Mouse (Mus musculus) liver, embryonic 13.5 days (tissue): ENCODE measurements around the gene Spcs3. TPM values are rescaled to one million over a fixed set of nuclear protein-coding genes. Genes with fewer than 3 reads are reported as not detected.

Experiments used
- ATAC-seq: fragments of 200-750 bp; cut with Nextera tagmentation; 2 replicates; pipeline ENCODE4 v1.8.0; 2017; ENCODE audit warnings: low read depth, mild to moderate bottlenecking, moderate number of reproducible peaks, moderate library complexity
- DNase-seq: peaks from one replicate; pipeline ENCODE4 v3.0.0; 2022
- H3K27ac ChIP-seq: fragments of 300-500 bp; sonication (generic); 2 replicates; pipeline ENCODE4 v1.5.1; 2015; ENCODE audit warnings: moderate library complexity, mild to moderate bottlenecking, inconsistent platforms
- H3K27me3 ChIP-seq: fragments of 300-500 bp; sonication (generic); 2 replicates; pipeline ENCODE4 v1.6.1; 2015; ENCODE audit warnings: mild to moderate bottlenecking, inconsistent platforms
- H3K36me3 ChIP-seq: fragments of 300-500 bp; sonication (generic); 2 replicates; pipeline ENCODE4 v1.6.1; 2015; ENCODE audit warnings: mild to moderate bottlenecking, inconsistent platforms
- H3K4me1 ChIP-seq: fragments of 300-500 bp; sonication (generic); replicated peaks from 2 replicates; pipeline ENCODE4 v1.6.1; 2015; ENCODE audit warnings: inconsistent platforms
- H3K4me2 ChIP-seq: fragments of 300-500 bp; sonication (generic); 2 replicates; pipeline ENCODE4 v1.6.1; 2015; ENCODE audit warnings: inconsistent platforms, mild to moderate bottlenecking, moderate library complexity
- H3K4me3 ChIP-seq: fragments of 300-500 bp; sonication (generic); replicated peaks from 2 replicates; pipeline ENCODE4 v1.5.1; 2015; ENCODE audit warnings: mild to moderate bottlenecking, inconsistent platforms
- H3K9ac ChIP-seq: fragments of 300-500 bp; sonication (generic); 2 replicates; pipeline ENCODE4 v1.6.1; 2015; ENCODE audit warnings: mild to moderate bottlenecking, inconsistent platforms
- H3K9me3 ChIP-seq: fragments of 300-500 bp; sonication (generic); replicated peaks from 2 replicates; pipeline ENCODE4 v1.6.1; 2016; ENCODE audit warnings: inconsistent platforms
- WGBS: fragments of 180-500 bp; shearing (Covaris S2); methylation state at CpG from one replicate; pipeline ENCODE4 v1.1.7; 2015; ENCODE audit not compliant: insufficient replicate concordance; 5-methylcytosine and 5-hydroxymethylcytosine counted together
- polyA plus RNA-seq: library from polyadenylated mRNA; unstranded; fragments of >200 nt; fragmentation: Nextera tagmentation; extraction: Ambion mirVana; gene quantifications from 2 replicates; pipeline ENCODE4 v1.2.1, GENCODE M21; 2015

Gene Spcs3
- 71.9 and 96.4 TPM in 2 replicates for polyA plus RNA-seq

DNA sequence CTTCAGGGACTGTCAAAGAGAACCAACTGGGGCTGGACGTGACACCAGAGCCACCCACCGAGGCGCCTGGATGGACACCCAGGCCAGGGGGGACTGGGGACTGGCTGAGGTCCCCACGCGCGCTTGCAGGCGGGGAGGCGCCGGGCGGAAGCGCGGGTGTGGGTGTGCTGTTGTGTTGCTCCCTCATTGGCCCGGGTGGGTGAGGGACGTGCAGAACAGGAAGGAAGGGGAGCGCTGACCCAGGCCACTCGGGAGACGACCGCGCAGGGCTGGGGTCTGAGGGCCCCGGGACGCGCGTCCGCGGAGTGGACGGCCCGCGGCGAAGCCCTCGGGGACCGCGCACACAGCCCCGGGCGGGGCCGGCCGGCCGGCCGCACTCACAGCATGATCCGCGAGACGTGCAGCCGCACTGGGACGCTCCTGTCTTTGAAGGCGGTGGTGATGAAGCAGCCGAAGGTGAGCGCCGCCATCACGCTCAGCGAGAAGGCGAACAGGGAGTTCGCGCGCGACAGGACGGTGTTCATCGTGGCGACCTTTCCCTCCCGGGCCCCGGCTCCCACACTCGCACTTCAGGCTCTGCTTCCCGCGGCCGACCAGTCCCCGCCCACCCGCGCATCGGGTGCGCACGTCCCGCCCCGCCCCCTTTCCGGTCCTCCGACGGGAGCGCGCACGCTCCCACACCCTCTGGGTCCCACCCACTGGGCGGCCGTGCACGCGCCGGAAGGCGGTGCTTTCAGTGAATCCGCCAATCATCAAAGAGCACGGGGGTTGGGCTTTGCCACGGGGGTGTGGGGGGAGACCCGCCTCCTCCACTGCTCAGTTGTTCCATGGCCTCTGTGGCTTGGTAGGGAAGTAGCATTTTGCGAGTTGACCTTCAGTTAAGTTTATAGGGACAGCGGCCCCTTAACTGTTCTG lies at the start of gene Spcs3, which contains the start of gene Asb5:
Spcs3 (minus strand) TSS at position 617 of the 915 bp plus-strand sequence.
Asb5 (plus strand) TSS at position 199 of the 915 bp plus-strand sequence.
- Histone ChIP-seq H3K4me1 (peaks cover 33% of the 10 kb centered on the region), H3K9me3 (no peaks in the 10 kb centered on the region), H3K4me3 (peak within 1 kb of the TSS; percentile 93), H3K27me3 (no peaks in the 10 kb centered on the region), H3K9ac (peak within 1 kb of the TSS; percentile 88), H3K4me2 (peak within 1 kb of the TSS; percentile 90), H3K36me3 (peaks cover 17% of the 10 kb centered on the region; the same call in 1 of the 2 replicates), H3K27ac (peak within 1 kb of the TSS; percentile 83)
- DNase-seq (peak; percentile 88), ATAC-seq (peak; percentile 93)
- under 1% methylated on average over 89 of the region's 89 CpGs for WGBS

DNA sequence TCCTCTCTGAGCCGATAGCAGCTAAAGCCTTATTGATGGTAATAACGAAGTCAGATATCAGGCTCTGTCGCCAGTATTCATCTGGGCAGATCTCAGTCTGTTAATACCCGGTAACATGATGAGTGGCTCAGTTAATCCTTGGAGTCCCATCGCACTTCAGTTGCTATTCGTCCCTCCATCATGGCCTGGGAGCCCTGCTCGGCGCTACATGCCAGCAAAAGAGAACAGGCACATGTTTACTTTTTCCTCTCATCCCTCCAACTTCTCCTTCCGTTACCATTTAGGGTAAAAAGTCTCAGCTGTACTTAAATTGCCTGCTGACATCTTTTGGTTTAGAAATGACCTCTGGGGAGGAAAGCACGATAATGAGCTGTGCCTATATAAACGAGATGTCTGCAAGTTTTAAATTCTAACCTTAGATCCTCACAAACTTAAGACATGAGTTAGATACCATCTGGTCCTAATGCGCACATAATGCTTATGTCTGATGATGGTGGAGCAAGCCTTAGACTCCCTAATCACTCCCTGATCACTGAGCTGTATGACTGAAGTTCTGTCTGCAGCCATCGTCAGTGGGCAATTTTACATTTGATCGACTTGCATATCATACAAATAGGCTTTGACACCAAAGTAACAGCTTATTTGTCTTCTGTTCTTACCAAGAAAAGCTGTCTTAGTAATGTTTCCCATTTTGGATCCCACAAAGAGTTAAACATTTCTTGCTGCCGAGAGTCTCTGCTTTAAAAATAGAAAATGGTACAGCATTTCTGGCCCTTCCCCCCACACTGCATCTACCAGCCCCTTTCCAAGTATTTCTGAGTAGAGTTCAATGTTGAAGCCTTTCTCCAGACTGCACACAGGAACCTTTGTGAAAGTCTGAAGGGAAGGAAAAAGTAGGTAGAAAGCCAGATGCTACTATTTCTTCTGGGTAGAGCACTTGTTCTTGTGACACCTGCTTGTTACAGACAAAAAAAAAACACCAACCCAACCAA lies 41.1 kb upstream of the Spcs3 start:
- no peak for DNase-seq

DNA sequence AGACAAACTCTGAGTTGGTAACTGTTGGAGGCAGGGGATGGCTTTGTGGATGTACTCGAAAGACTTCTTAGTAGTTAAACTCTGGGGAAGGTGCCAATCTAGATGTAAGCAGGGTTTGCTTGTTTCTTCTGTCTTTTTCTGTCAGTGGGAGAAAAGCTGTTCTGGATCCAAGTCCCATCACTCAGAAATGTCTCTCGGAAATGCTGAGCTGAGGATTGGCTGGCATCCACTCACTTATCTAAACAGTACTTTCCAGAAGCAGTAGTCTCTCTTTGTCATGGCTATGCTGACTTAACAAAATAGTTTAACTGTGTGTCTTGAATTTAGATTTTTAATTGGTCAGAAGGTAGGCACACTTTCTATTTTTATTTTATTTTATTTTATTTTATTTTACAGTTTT lies 37.4 kb upstream of the Spcs3 start:
- no peak overlapping the region for H3K27ac ChIP-seq
- no peak overlapping the region for H3K4me2 ChIP-seq
- no peaks in the 10 kb centered on the region for H3K4me1 ChIP-seq
- WGBS: 66% methylated on average over 2 of the region's 2 CpGs
- no peak for ATAC-seq
- H3K9ac ChIP-seq: no peak overlapping the region
- no peaks in the 10 kb centered on the region for H3K36me3 ChIP-seq
- no peak for DNase-seq
- no peak overlapping the region for H3K4me3 ChIP-seq
- H3K27me3 ChIP-seq: no peaks in the 10 kb centered on the region
- no peaks in the 10 kb centered on the region for H3K9me3 ChIP-seq

More for the DNA sequence above, 41.1 kb upstream of the Spcs3 start:
- ATAC-seq: no peak
- no peak overlapping the region for H3K9ac ChIP-seq
- no peaks in the 10 kb centered on the region for H3K36me3 ChIP-seq
- H3K27me3 ChIP-seq: no peaks in the 10 kb centered on the region
- H3K4me1 ChIP-seq: no peaks in the 10 kb centered on the region
- H3K27ac ChIP-seq: no peak overlapping the region
- H3K4me3 ChIP-seq: no peak overlapping the region
- WGBS: 65% methylated on average over 15 of the region's 15 CpGs
- H3K9me3 ChIP-seq: no peaks in the 10 kb centered on the region
- no peak overlapping the region for H3K4me2 ChIP-seq

DNA sequence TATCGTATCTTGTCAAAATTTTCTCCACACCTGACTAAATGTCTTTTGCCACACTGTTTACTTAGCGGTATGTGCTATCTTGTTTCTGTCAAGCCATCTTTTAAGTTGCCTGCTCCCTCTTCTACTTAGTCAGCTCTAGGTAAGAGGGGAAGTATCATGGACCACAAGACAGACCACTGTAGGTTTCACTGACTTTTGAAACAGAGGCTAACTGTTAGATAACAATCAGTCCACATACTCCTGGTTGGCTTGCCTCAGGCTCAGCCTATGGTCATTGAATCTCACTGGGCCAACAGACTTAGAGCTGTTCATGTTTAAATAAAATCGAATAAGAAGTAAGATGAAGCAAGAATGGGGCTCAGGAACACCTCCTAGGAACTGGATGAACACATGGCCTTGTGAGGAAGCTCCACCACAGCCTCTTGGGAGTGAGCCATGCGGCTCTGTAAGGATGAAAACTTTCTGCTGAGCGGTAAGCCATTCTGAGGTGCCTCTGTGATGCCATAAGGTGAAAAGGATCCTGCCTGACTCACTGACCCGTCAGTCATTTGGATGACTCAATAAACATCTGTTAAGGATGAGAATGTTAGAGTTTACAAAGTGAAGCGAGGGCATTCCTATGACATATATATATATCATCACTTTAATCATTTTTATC lies 35.9 kb upstream of the Spcs3 start:
- Histone ChIP-seq H3K4me2 (no peak overlapping the region), H3K36me3 (no peaks in the 10 kb centered on the region), H3K4me3 (no peak overlapping the region), H3K9ac (no peak overlapping the region), H3K27ac (no peak overlapping the region), H3K9me3 (no peaks in the 10 kb centered on the region), H3K4me1 (no peaks in the 10 kb centered on the region), H3K27me3 (no peaks in the 10 kb centered on the region)
- DNase-seq: no peak
- WGBS: 70% methylated on average over 7 of the region's 7 CpGs
- ATAC-seq: no peak

DNA sequence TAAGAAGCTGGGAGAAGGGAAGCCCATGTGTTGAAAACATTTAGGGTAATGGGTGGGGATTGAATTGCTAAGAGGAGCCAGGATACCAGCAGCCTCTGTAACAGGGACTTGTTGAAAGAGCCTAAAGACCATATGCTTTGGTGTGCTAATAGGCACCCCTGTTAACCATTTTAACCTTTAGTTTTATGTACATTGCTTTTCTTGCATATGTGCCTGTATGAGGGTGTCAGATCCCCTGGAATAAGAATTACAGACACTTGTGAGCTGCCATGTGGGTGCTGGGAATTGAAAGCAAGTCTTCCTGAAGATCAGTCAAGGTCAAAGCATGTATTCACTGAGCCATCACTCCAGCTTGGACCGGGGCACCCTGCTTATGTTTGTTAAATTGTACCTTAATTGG lies 35.4 kb upstream of the Spcs3 start:
- WGBS: 85% methylated on average over 1 of the region's 1 CpGs
- Histone ChIP-seq H3K4me3 (no peak overlapping the region), H3K4me1 (no peaks in the 10 kb centered on the region), H3K27ac (no peak overlapping the region), H3K9ac (no peak overlapping the region), H3K9me3 (no peaks in the 10 kb centered on the region), H3K4me2 (no peak overlapping the region), H3K36me3 (no peaks in the 10 kb centered on the region), H3K27me3 (no peaks in the 10 kb centered on the region)
- no peak for ATAC-seq
- no peak for DNase-seq

DNA sequence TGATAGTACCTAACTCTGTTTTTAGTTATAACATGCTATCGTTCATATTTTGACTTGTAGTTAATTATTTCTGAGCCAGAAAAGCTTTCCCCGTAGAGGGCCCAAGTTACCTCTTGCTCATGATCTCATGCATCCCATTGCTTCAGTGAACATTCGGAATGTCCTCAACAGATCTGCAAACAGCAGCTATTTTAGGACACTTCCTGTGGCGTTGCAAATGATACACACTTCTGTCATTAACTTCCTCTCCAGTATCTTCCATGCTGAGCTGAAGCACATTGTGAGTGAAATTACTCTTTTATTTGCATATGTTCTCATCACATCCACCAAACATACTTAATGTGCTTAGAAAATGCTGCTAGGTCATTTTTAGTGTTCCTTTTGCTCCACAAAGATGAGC lies 32.3 kb upstream of the Spcs3 start:
- Histone ChIP-seq H3K4me2 (no peak overlapping the region), H3K4me1 (no peaks in the 10 kb centered on the region), H3K36me3 (no peaks in the 10 kb centered on the region), H3K9me3 (no peaks in the 10 kb centered on the region), H3K27ac (no peak overlapping the region), H3K27me3 (no peaks in the 10 kb centered on the region), H3K9ac (no peak overlapping the region), H3K4me3 (no peak overlapping the region)
- 25% methylated on average over 4 of the region's 4 CpGs for WGBS
- ATAC-seq (no peak), DNase-seq (no peak)

DNA sequence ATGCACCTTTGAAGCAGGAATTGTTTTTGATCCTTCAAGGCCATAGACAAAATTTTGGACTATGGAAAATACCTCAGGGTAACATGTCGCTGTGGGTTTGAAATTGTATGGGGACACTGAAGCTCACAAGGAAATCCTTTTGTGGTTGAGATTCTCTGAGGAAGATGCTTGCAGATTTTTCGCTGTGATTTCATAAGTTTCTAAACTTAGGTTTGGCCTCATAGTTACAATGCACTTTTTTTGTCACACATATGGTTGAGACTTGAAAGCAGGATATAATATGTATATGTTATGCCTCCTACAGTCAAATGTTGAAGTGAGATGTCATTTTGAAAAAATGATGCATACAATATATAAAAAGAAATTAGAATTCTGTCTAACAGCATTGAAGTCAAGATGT lies 25.1 kb upstream of the Spcs3 start:
- H3K27me3 ChIP-seq: no peaks in the 10 kb centered on the region
- no peak for ATAC-seq
- H3K27ac ChIP-seq: no peak overlapping the region
- H3K36me3 ChIP-seq: no peaks in the 10 kb centered on the region
- no peak for DNase-seq
- no peak overlapping the region for H3K4me3 ChIP-seq
- WGBS: 53% methylated on average over 2 of the region's 2 CpGs
- no peaks in the 10 kb centered on the region for H3K9me3 ChIP-seq
- H3K4me1 ChIP-seq: no peaks in the 10 kb centered on the region
- H3K9ac ChIP-seq: no peak overlapping the region
- no peak overlapping the region for H3K4me2 ChIP-seq

DNA sequence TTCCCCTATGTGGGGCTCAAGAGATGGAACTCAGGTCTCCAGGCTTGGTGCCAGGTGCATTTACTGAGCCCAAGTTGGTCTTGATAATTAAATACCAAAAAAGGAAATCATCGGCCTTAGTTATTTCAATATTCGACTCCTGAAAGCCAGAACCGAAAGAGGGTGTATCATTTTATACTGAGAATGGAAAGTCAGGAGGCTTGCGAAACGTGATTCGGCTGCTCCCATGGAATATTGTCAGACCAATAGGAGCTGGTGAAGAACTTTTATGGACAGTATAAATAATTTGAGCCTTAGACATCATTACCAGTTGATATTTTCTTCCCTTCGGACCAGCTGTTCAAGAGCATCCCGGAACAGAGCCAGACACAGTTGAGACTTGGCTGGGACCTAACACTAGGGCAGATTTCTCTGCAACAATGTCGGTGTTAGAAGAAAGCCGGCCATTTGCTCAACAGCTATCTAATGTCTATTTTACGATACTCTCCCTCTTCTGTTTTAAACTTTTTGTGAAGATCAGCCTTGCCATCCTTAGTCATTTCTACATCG lies 20.3 kb upstream of the Spcs3 start:
- H3K27me3 ChIP-seq: no peaks in the 10 kb centered on the region
- no peak overlapping the region for H3K4me2 ChIP-seq
- no peak overlapping the region for H3K9ac ChIP-seq
- no peak overlapping the region for H3K27ac ChIP-seq
- WGBS: 81% methylated on average over 12 of the region's 12 CpGs
- ATAC-seq: no peak
- no peaks in the 10 kb centered on the region for H3K9me3 ChIP-seq
- no peaks in the 10 kb centered on the region for H3K4me1 ChIP-seq
- no peak overlapping the region for H3K4me3 ChIP-seq
- H3K36me3 ChIP-seq: no peaks in the 10 kb centered on the region
- no peak for DNase-seq

DNA sequence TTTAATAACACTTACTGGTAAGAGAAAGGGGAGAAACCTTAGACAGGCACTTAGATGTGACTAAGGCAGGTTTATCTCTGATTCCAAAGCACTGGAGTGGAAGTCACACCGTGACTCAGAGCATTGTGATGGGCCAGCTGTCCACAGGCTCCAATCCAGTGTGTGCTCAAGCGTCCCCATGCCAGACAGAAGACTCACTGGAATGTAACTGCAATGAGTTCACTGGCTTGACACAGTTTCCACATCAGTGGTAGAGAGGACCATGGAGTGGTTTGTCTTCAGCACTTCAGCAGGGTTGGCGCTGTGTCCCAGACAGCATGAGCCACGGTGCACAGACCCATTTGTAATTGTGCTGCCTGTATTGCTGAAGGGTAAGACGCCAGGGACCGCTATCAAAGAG lies 18.6 kb upstream of the Spcs3 start:
- Histone ChIP-seq H3K4me2 (no peak overlapping the region), H3K27ac (no peak overlapping the region), H3K27me3 (no peaks in the 10 kb centered on the region), H3K4me3 (no peak overlapping the region), H3K9me3 (no peaks in the 10 kb centered on the region), H3K36me3 (no peaks in the 10 kb centered on the region), H3K9ac (no peak overlapping the region), H3K4me1 (no peaks in the 10 kb centered on the region)
- ATAC-seq: no peak
- no peak for DNase-seq
- WGBS: 69% methylated on average over 6 of the region's 6 CpGs

DNA sequence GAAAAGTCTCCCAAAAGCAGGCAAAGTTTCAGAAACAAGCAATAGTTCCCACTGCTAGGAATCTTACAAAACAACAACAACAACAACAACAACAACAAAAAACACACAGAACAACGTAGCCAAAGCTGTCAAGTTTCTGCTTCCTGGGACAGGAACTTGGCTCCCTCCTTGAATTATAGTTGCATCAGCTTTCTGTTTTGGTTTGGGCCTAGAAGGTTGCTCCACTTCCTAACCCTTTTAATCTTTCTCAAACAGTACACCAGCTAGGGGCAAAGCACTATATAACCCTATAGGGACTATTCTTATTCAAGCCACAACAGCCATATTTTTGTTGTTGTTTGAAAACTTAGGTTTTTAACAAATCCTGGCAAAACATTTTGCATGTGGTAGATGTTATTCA lies 11.5 kb upstream of the Spcs3 start:
- 41% methylated on average over 1 of the region's 1 CpGs for WGBS
- H3K27me3 ChIP-seq: no peaks in the 10 kb centered on the region
- ATAC-seq: no peak

More for the DNA sequence above, 11.5 kb upstream of the Spcs3 start:
- no peak overlapping the region for H3K27ac ChIP-seq
- H3K4me3 ChIP-seq: no peak overlapping the region
- no peaks in the 10 kb centered on the region for H3K36me3 ChIP-seq
- H3K9ac ChIP-seq: no peak overlapping the region
- no peak for DNase-seq
- no peak overlapping the region for H3K4me2 ChIP-seq
- no peaks in the 10 kb centered on the region for H3K9me3 ChIP-seq
- no peaks in the 10 kb centered on the region for H3K4me1 ChIP-seq
